Mouse (Mus musculus): Measurements from ENCODE around the gene Ccdc42. TPM values are rescaled to one million over a fixed set of nuclear protein-coding genes. Genes with fewer than 3 reads are reported as not detected.

Gene Ccdc42
- polyA plus RNA-seq, 1 experiment: 0.10 TPM

DNA sequence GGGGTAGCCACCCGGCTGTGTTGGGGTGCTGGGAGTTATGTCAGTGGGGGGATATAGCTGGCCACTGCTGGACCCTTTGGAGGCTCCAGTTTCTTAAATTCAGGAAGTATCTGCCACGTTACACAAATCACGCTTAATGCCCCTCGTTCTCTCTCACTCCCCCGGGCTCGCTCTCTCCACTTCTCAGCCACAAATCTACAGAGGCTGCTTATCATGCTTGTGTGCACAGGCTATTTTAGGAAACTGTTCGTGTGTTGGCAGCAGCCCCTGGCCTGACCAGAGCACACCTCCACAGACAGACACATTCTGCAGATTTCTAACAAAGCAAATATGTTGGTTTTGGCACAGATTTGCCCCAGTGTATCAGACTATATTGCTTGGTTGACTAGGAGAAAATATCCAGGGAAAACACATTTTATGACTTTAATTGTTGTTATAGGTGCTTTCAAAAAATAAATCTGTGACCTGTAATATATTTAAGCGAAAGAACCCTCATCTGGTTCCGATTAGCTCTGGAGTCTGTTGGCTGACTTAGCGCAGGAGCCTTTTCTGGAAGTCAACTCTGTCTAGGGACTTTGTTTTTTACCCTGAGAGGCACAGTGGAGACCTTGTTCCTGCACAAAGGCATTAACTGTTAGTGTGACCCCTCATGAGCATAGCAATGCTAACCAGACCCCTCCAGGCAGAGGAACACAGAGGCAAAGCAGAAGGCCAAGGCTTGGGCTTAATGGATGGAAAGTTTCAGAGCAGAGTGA is 51.2 kb downstream of the Ccdc42 start:
- no peak for DNase-seq (ENCODE audit: low read depth, low spot score)

DNA sequence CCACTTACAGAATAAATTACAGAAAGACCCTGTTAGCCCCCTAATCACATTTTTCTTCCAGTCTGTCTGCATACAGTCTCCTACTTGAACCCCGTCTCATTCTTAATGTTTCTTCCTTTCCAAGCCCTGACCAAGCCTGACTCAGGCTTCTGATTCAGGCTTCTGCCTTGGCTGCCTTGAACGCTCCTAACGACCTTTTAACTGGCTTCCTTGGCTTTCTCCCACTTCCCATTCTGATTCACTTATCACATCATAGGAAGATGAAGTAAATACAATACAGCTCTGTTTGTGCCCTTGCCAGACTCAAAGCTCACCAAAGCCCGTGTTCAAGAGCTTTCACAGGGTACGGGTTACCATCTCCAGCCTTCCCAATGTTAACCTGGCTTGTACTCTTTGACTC is 54.5 kb downstream of the Ccdc42 start:
- no peak for DNase-seq (ENCODE audit: low read depth, low spot score)
- WGBS: 79% methylated on average over 5 of the region's 5 CpGs

More for the DNA sequence above, 51.2 kb downstream of the Ccdc42 start:
- WGBS: 25% methylated on average over 10 of the region's 10 CpGs

DNA sequence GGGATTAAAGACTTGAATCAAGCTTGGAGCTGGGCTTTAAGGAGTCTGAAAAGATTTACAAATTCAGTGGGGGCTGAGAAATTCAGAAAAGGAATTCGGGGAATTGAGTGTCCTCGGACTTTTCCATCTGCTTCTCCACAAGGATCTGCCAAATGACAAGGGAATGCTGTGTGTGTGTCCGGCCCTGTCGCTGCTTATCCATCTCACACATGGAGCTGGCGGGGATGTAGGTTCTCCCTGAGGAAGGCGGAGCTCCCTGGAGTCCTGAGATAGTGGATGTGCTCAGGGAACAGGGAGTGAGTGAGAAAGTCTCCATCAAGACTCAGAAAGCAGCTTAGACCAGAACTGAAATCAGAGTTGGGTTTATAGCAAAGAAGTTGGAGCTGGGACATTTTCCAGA is 58.0 kb downstream of the Ccdc42 start:
- DNase-seq (ENCODE audit: low read depth, low spot score): no peak
- WGBS: 66% methylated on average over 6 of the region's 6 CpGs

Other genes with a start within 250 kb of the Ccdc42 start
- 14.1 and 14.4 TPM in 2 replicates for gene Ntn1, start 186.2 kb upstream of the Ccdc42 start, polyA plus RNA-seq (2012; rRNA removed)
- 4.7 and 7.3 TPM in 2 replicates for gene Pik3r5, start 154.9 kb upstream of the Ccdc42 start, polyA plus RNA-seq (2012; rRNA removed)
- 1.6 and 2.8 TPM in 2 replicates for gene Pik3r6, start 84.0 kb upstream of the Ccdc42 start, polyA plus RNA-seq (2012; rRNA removed)
- 17.8 and 23.5 TPM in 2 replicates for gene Mfsd6l, start 30.8 kb upstream of the Ccdc42 start, polyA plus RNA-seq (2012; rRNA removed)
- gene Myh10, start 104.5 kb downstream of the Ccdc42 start, polyA plus RNA-seq (2012; rRNA removed): 4.8 and 5.5 TPM in 2 replicates

Measured in large intestine, adult 2 months (tissue).